Mouse (Mus musculus) adrenal gland (tissue): ENCODE measurements around the gene Sel1l2.
"Not testable (repeated sequence)": the region's sequence is repeated elsewhere in the genome, so short reads cannot be mapped to it uniquely, and the experiment has no call there.

Experiments used
- intact Hi-C: fragments of 180-260 bp; cut with DNase I; formaldehyde crosslinking; loops from one replicate; pipeline ENCODE4 v1.15.1; 2025

Sel1l2 gene

GRCm38 (mm10) chr2:140215415-140215814, 174.1 kb downstream of the Sel1l2 start:
- intact Hi-C loops, result no loop called here

- intact Hi-C loops, result no loop called here
These were observed 174.9 kb downstream of the Sel1l2 start for GRCm38 (mm10) chr2:140214519-140215027.

GRCm38 (mm10) chr2:140203756-140204155, 185.8 kb downstream of the Sel1l2 start:
- intact Hi-C loops, result no loop called here

- intact Hi-C loops, result no loop called here
These were observed 186.9 kb downstream of the Sel1l2 start for GRCm38 (mm10) chr2:140202573-140202972.

- intact Hi-C loops, result no loop called here
These were observed 188.8 kb downstream of the Sel1l2 start for GRCm38 (mm10) chr2:140200713-140201112.

GRCm38 (mm10) chr2:140185685-140186210, 203.8 kb downstream of the Sel1l2 start:
- intact Hi-C loops, result not testable (repeated sequence)
